Mouse (Mus musculus) E14TG2a.4 (cell line): Measurements from ENCODE around the gene Zfp277.

ENCODE experiments used
- H3K27me3 ChIP-seq: 2 replicates; pipeline ENCODE4 v1.6.1; 2014; ENCODE audit warnings: low read length, control low read depth; ENCODE audit not compliant: insufficient read depth
- H3K36me3 ChIP-seq: 2 replicates; pipeline ENCODE4 v1.6.1; 2014; ENCODE audit warnings: low read length, control low read depth; ENCODE audit not compliant: insufficient read depth
- H3K4me1 ChIP-seq: replicated peaks from 2 replicates; pipeline ENCODE4 v1.6.1; 2014; ENCODE audit warnings: low read depth, low read length, control low read depth
- H3K4me3 ChIP-seq: replicated peaks from 2 replicates; pipeline ENCODE4 v1.5.1; 2014; ENCODE audit warnings: mild to moderate bottlenecking, low read length
- H3K9me3 ChIP-seq: 2 replicates; pipeline ENCODE4 v1.6.1; 2014; ENCODE audit warnings: low read length, control low read depth
- CTCF ChIP-seq: conservative IDR thresholded peaks from 2 replicates; pipeline ENCODE4 v1.5.1; 2014; ENCODE audit warnings: low read length
- NANOG ChIP-seq: IDR thresholded peaks from 2 replicates; pipeline ENCODE4 v1.6.1; 2014; ENCODE audit warnings: borderline replicate concordance, low read length, mixed read lengths
- POU5F1 ChIP-seq: IDR thresholded peaks from 2 replicates; pipeline ENCODE4 v1.6.1; 2014; ENCODE audit warnings: low read length, borderline replicate concordance

Zfp277 gene

DNA sequence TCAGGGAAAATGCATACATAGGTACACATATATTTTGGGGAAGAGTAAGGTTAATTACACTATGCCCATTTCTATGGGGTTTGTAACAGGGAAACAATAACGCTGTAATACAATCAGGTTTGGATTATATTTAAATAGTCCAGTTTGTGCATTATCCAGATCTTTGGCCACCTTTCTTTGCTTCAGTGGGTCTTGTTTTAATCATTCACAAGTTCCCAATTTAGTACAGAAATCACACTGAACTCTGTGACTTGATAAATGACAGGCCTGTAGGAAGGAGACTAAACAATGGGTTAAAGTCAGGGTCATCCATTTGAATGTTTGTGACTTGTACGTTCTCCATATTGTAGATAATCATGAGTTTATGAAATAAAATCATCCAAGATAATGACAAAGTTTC, 130.6 kb downstream of the Zfp277 start:
- no peak for TF ChIP-seq CTCF
- TF ChIP-seq POU5F1: no peak
- TF ChIP-seq NANOG: no peak
- Histone ChIP-seq H3K36me3 (peaks cover 10% of the 10 kb centered on the region), H3K4me3 (no peak overlapping the region), H3K4me1 (peaks cover 11% of the 10 kb centered on the region; the same call in 1 of the 2 replicates), H3K27me3 (no peaks in the 10 kb centered on the region), H3K9me3 (no peaks in the 10 kb centered on the region; the same call in 1 of the 2 replicates)

DNA sequence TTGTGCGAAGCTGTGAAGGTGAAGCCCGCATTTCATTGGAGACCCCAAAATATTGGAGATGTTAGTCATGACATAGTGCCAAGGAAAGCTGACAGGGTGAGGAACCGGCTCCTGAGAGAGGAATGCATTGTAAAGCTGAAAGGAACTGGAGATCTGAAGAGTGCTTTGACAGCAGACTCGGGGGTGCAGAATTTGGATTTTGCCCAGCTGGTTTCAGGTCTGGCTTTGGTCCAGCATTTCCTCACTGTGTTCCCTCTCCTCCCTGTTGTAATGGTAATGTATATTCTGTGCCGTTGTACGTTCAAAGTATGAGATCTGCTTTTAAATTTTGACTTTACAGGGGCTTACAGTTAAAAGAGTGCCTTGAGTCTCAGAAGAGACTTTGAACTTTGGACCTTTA, 141.7 kb downstream of the Zfp277 start:
- Histone ChIP-seq H3K4me3 (no peak overlapping the region), H3K36me3 (no peaks in the 10 kb centered on the region), H3K27me3 (no peaks in the 10 kb centered on the region), H3K9me3 (no peaks in the 10 kb centered on the region), H3K4me1 (no peaks in the 10 kb centered on the region)
- TF ChIP-seq POU5F1 (no peak), NANOG (no peak), CTCF (no peak)

DNA sequence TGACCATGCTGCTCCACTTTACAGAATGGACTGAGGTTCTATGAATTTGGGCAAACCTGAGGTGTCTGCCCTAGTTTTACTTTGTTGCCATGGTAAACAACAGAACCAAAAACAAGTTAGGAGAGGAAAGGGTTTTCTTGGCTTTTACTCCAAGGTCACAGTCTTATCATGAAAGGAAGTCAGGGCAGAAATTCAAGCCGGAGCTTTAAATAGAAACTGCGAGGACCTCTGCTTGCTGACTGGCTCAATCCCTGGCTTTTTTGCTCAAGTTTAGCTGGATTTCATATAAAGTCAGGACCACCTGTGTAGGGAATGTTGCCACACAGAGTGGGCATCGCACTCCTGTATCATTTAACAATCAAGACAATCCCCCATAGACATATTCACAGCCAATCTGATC, 147.1 kb downstream of the Zfp277 start:
- Histone ChIP-seq H3K36me3 (no peaks in the 10 kb centered on the region), H3K4me3 (no peak overlapping the region), H3K4me1 (no peaks in the 10 kb centered on the region), H3K9me3 (no peaks in the 10 kb centered on the region), H3K27me3 (no peaks in the 10 kb centered on the region)
- TF ChIP-seq NANOG (no peak), POU5F1 (no peak), CTCF (no peak)

- Histone ChIP-seq H3K4me1 (peaks cover 5% of the 10 kb centered on the region), H3K27me3 (no peaks in the 10 kb centered on the region), H3K4me3 (no peak overlapping the region), H3K36me3 (no peaks in the 10 kb centered on the region), H3K9me3 (peaks cover 46% of the 10 kb centered on the region)
- no peak for TF ChIP-seq CTCF
- TF ChIP-seq POU5F1: no peak
- TF ChIP-seq NANOG: no peak
Measured at GRCm38 (mm10) chr12:40286539-40286938, 159.2 kb downstream of the Zfp277 start.

DNA sequence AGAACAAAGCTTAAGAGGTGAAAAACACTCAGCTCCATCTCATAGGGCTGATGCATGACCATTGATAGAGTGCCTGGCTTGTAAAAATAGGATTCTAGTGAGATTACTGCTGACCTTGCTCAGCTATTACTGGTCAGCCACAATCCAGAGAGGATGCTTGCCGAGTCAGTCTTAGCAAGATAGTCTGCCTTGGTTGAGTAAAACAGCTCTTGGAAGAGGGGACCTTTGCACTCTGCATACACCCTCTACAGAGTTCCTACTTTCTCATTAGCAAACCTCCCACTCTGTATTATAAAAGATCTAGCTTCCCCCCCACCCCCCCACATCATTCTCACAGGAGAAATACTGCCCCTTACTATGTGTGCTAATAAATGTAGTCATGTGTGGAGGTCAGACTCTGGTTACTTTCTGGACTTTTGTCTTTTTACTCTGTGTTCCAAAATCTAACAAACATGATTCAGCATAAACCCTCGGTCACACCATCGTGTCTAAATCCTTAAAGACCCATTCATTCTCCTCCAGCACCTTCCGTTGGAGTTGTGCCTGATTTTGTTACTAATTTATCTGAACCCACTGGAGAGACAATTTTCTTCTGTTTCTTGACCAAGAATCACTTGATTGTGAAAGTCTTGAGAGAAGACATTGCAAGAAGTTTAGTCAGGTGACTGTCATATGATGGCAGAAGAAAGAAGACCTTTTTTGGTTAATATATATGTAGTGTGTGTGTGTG, 164.9 kb downstream of the Zfp277 start:
- TF ChIP-seq POU5F1: no peak
- TF ChIP-seq NANOG: no peak
- no peak for TF ChIP-seq CTCF
- Histone ChIP-seq H3K9me3 (no peaks in the 10 kb centered on the region), H3K27me3 (no peaks in the 10 kb centered on the region), H3K4me1 (peaks cover 33% of the 10 kb centered on the region), H3K36me3 (no peaks in the 10 kb centered on the region), H3K4me3 (no peak overlapping the region)

DNA sequence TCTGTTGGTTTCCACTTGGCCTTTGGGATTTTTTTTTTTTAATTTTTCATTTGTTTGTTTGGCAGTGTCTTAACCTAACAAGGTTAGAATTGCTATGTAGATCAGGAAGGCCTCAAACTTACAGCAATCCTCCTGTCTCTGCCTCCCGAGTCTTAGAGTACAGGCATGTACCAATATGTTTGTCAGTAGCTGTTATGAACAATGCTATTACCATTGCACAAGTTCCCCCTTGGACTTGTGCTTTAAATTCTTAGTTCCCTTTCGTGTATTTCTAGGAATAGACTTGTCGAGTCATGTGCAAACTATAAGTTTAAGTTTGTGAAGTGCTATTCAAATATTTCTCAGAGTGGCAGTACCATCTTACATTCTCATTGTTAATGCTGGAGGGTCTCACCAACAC, 168.1 kb downstream of the Zfp277 start:
- Histone ChIP-seq H3K27me3 (no peaks in the 10 kb centered on the region), H3K9me3 (no peaks in the 10 kb centered on the region), H3K4me3 (no peak overlapping the region), H3K36me3 (no peaks in the 10 kb centered on the region), H3K4me1 (peaks cover 33% of the 10 kb centered on the region)
- TF ChIP-seq POU5F1 (no peak), NANOG (no peak), CTCF (no peak)

GRCm38 (mm10) chr12:40274931-40275330, 170.8 kb downstream of the Zfp277 start:
- TF ChIP-seq NANOG (no peak), POU5F1 (no peak), CTCF (no peak)
- Histone ChIP-seq H3K27me3 (no peaks in the 10 kb centered on the region), H3K4me3 (no peak overlapping the region), H3K36me3 (no peaks in the 10 kb centered on the region), H3K9me3 (no peaks in the 10 kb centered on the region), H3K4me1 (peaks cover 17% of the 10 kb centered on the region)

- TF ChIP-seq NANOG: no peak
- TF ChIP-seq POU5F1: no peak
- no peak for TF ChIP-seq CTCF
- H3K27me3 ChIP-seq: no peaks in the 10 kb centered on the region
- peaks cover 4% of the 10 kb centered on the region; the same call in 1 of the 2 replicates for H3K4me1 ChIP-seq
- H3K36me3 ChIP-seq: no peaks in the 10 kb centered on the region
- no peaks in the 10 kb centered on the region for H3K9me3 ChIP-seq
- H3K4me3 ChIP-seq: no peak overlapping the region
Measured at GRCm38 (mm10) chr12:40273339-40273738, 172.4 kb downstream of the Zfp277 start.

DNA sequence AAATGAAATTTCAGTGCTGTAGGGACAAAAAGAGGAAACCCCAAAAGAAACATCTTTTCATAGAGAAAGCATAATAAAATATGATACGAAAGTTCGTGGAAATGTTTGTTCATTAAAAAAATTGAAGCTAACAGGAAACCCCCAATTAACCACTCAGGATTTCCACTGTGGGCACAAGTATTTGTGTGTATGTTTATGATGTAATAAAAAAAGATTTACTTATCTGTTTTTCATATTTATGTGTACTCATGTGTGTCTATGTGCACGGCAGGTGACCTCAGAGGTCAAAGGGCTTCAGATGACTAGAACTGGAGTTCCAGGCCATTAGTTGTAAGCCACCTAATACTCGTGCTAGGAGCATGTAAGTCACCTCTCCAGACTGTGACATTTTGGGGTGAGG, 173.0 kb downstream of the Zfp277 start:
- Histone ChIP-seq H3K9me3 (no peaks in the 10 kb centered on the region), H3K36me3 (no peaks in the 10 kb centered on the region), H3K27me3 (no peaks in the 10 kb centered on the region), H3K4me1 (no peaks in the 10 kb centered on the region), H3K4me3 (no peak overlapping the region)
- TF ChIP-seq NANOG (no peak), CTCF (no peak), POU5F1 (no peak)
